Mouse (Mus musculus) small intestine, adult 2 months (tissue): ENCODE measurements around the gene Tbc1d9b. TPM values are rescaled to one million over a fixed set of nuclear protein-coding genes. Genes with fewer than 3 reads are reported as not detected.

Experiments used
- H3K27ac ChIP-seq: fragments of 200-500 bp; 2 replicates; pipeline ENCODE4 v1.5.1; 2012; ENCODE audit warnings: low read depth, low read length, control low read depth, inconsistent platforms; ENCODE audit not compliant: insufficient read depth
- H3K27me3 ChIP-seq: fragments of 200-500 bp; 2 replicates; pipeline ENCODE4 v1.6.1; 2012; ENCODE audit warnings: mild to moderate bottlenecking, moderate library complexity, low read length, inconsistent platforms; ENCODE audit not compliant: control insufficient read depth, insufficient read depth
- H3K36me3 ChIP-seq: fragments of 200-500 bp; 2 replicates; pipeline ENCODE4 v1.6.1; 2012; ENCODE audit warnings: mild to moderate bottlenecking, low read length, control low read depth, inconsistent platforms; ENCODE audit not compliant: control insufficient read depth, insufficient read depth
- H3K4me1 ChIP-seq: fragments of 200-500 bp; 2 replicates; pipeline ENCODE4 v1.6.1; 2012; ENCODE audit warnings: low read length, inconsistent platforms, mixed read lengths; ENCODE audit not compliant: control insufficient read depth, insufficient read depth, insufficient read length
- H3K4me3 ChIP-seq: fragments of 200-500 bp; 2 replicates; pipeline ENCODE4 v1.5.1; 2012; ENCODE audit warnings: low read depth, mild to moderate bottlenecking, control low read depth, inconsistent platforms, low read length, moderate library complexity
- CTCF ChIP-seq: fragments of 200-500 bp; IDR thresholded peaks from 2 replicates; pipeline ENCODE4 v1.5.1; 2012; ENCODE audit warnings: low read depth, mild to moderate bottlenecking, control low read depth, inconsistent platforms, low read length, moderate library complexity, mixed read lengths; ENCODE audit not compliant: insufficient replicate concordance, insufficient read length; ENCODE audit errors: extremely low read depth
- POLR2A ChIP-seq: fragments of 200-500 bp; IDR thresholded peaks from 2 replicates; pipeline ENCODE4 v1.6.1; 2012; ENCODE audit warnings: low read depth, mild to moderate bottlenecking, control low read depth, inconsistent platforms, low read length, moderate library complexity
- WGBS: fragments of 180-500 bp; shearing (Covaris S2); methylation state at CpG from one replicate; pipeline ENCODE4 v1.1.7; 2018; 5-methylcytosine and 5-hydroxymethylcytosine counted together
- polyA plus RNA-seq: library from polyadenylated mRNA; depleted of rRNA; stranded (reverse); fragments of >200 nt; gene quantifications from 2 replicates; pipeline ENCODE4 v1.2.3, GENCODE M21; 2012

Gene Tbc1d9b
- polyA plus RNA-seq, 1 experiment: 31.5 TPM

- no peak for TF ChIP-seq CTCF
- TF ChIP-seq POLR2A: no peak
- no peaks in the 10 kb centered on the region; the same call in 1 of the 2 replicates for H3K4me1 ChIP-seq
- no peak overlapping the region for H3K27ac ChIP-seq
- 79% methylated on average over 5 of the region's 5 CpGs for WGBS
- no peak overlapping the region for H3K4me3 ChIP-seq
- 0 out of 2 replicates have a peak, but pooled peaks cover 1% of the 10 kb centered on the region for H3K36me3 ChIP-seq
- no peaks in the 10 kb centered on the region for H3K27me3 ChIP-seq
Measured at GRCm38 (mm10) chr11:50178532-50179488, 47.6 kb downstream of the Tbc1d9b start.

DNA sequence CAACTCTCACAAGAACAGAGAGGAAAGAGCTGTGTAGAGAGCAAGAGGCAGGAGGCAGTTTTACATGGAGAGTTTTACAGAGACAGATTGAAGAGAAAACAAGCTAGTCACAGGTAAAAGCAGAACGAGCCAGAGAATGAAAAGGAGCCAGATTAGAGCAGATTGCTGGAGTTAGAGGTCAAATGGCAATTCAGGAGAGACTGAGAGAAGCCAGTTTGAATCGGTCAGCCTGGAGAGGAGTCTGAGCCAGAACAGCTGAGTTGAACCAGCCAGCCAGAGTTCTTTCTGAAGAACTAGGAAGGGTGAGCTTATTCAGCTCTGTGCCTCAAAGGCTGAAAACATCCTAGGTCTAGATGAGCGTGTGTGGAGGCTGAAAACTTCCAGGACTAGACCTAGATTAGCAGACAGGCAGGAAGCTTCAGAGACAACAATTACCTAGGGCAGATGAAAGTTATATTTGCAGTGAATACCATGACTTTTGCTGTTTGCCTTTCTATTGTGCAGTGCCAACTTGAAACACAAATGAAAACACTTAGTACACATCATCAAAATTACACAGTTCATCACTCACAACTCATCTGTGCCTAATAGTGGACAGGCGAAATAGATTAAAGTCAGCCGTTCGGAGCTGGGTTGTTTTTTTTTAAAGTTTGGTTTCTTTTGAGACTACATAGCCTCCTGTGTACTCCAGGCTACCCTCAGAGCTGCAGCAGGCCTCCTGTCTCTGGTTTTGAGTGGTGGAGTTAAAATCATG lies 49.5 kb downstream of the Tbc1d9b start:
- no peaks in the 10 kb centered on the region for H3K27me3 ChIP-seq
- 0 out of 2 replicates have a peak, but pooled peaks cover 1% of the 10 kb centered on the region for H3K36me3 ChIP-seq
- H3K4me1 ChIP-seq: no peaks in the 10 kb centered on the region
- H3K4me3 ChIP-seq: no peak overlapping the region
- WGBS: 83% methylated on average over 6 of the region's 6 CpGs
- H3K27ac ChIP-seq: no peak overlapping the region
- no peak for TF ChIP-seq POLR2A
- no peak for TF ChIP-seq CTCF

GRCm38 (mm10) chr11:50182702-50183101 lies 51.5 kb downstream of the Tbc1d9b start:
- Histone ChIP-seq H3K27ac (no peak overlapping the region), H3K4me3 (no peak overlapping the region), H3K36me3 (0 out of 2 replicates have a peak, but pooled peaks cover 1% of the 10 kb centered on the region), H3K4me1 (no peaks in the 10 kb centered on the region), H3K27me3 (no peaks in the 10 kb centered on the region)
- 40% methylated on average over 4 of the region's 4 CpGs for WGBS
- TF ChIP-seq CTCF (no peak), POLR2A (no peak)

- no peaks in the 10 kb centered on the region for H3K4me1 ChIP-seq
- H3K27me3 ChIP-seq: no peaks in the 10 kb centered on the region
- TF ChIP-seq CTCF (no peak), POLR2A (no peak)
- H3K27ac ChIP-seq: no peak overlapping the region
- 0 out of 2 replicates have a peak, but pooled peaks cover 1% of the 10 kb centered on the region for H3K36me3 ChIP-seq
- no peak overlapping the region for H3K4me3 ChIP-seq
- 84% methylated on average over 3 of the region's 3 CpGs for WGBS
Measured at GRCm38 (mm10) chr11:50184788-50185187, 53.6 kb downstream of the Tbc1d9b start.

DNA sequence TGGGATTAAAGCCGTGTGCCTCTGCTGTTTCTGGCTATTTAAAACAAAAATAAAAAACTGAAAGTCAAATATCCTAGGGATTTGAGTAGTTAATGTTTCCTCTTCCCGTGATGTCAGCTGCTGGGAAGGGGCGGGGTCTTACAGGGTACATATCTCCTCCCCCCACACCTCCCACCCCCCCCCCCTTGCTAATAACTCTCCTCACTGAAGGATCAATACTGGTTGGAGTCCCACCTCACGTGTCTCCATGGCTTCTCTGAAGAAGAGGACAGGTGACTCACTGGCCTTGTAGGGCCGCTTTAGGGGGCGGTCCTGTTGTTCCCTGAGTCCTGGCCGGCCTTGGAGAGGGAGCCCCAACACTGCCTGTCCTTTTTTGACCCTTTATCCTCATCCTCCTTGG lies 57.5 kb downstream of the Tbc1d9b start:
- Histone ChIP-seq H3K4me1 (no peaks in the 10 kb centered on the region), H3K27me3 (no peaks in the 10 kb centered on the region), H3K27ac (no peak overlapping the region), H3K4me3 (no peak overlapping the region), H3K36me3 (no peaks in the 10 kb centered on the region)
- 66% methylated on average over 7 of the region's 7 CpGs for WGBS
- TF ChIP-seq POLR2A: no peak
- no peak for TF ChIP-seq CTCF

DNA sequence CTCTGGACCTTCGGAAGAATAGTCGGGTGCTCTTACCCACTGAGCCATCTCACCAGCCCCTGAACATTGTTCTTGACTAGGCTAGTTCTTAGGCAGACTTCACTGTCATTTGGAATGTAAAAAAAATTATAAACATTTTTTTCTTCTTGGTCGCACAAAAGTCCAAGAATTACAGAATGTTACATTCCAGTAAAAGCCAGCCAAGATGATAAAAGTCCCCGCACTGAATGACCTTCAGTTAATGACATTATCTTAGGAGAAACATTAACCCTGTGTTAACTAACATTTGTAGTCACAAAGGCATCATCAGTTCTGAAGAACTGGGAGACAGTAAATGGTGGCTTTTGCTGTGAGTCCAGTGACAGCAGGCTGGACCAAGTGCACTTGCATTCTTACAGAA lies 59.2 kb downstream of the Tbc1d9b start:
- H3K36me3 ChIP-seq: no peaks in the 10 kb centered on the region
- 63% methylated on average over 4 of the region's 4 CpGs for WGBS

DNA sequence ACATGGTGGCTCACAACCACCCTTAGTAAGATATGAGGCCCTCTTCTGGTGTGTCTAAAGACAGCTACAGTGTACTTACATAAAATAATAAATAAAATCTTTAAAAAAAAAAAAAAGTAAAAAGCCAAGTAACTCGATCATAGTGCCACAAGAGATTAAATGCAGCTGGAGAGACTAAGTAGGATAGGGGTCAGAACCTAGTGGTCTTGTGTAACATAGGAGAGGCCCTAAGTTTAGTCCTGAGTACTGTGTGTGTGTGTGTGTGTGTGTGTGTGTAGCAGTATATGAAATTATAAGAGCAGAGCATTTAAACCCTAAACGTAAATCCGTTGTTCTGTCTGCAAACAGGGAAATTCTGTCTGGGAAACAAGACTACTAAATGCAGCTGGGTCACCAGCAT lies 61.1 kb downstream of the Tbc1d9b start:
- no peak overlapping the region for H3K4me3 ChIP-seq
- WGBS: 78% methylated on average over 3 of the region's 3 CpGs
- H3K27ac ChIP-seq: no peak overlapping the region
- H3K36me3 ChIP-seq: no peaks in the 10 kb centered on the region
- H3K4me1 ChIP-seq: peaks cover 16% of the 10 kb centered on the region; the same call in 1 of the 2 replicates
- H3K27me3 ChIP-seq: no peaks in the 10 kb centered on the region
- TF ChIP-seq POLR2A (no peak), CTCF (no peak)

More for the DNA sequence above, 59.2 kb downstream of the Tbc1d9b start:
- H3K27ac ChIP-seq: no peak overlapping the region
- H3K4me3 ChIP-seq: no peak overlapping the region
- peaks cover 13% of the 10 kb centered on the region; the same call in 1 of the 2 replicates for H3K4me1 ChIP-seq
- TF ChIP-seq CTCF: no peak
- TF ChIP-seq POLR2A: no peak
- H3K27me3 ChIP-seq: no peaks in the 10 kb centered on the region
